Mouse (Mus musculus): ENCODE measurements around the gene Polr2g. TPM values are rescaled to one million over a fixed set of nuclear protein-coding genes. Genes with fewer than 3 reads are reported as not detected.
A peak's percentile ranks its signal among the peaks of the same experiment; 100 is the strongest.

Gene Polr2g
- total and polyA plus RNA-seq, 3 experiments, result 181 to 188 TPM; not detected in 1

GRCm38 (mm10) chr19:8817001-8817400, 18.6 kb upstream of the Polr2g start:
- H3K9ac ChIP-seq (ENCODE audit: control insufficient read depth, low read depth, low read length, poor library complexity, severe bottlenecking), result peak overlapping the region; percentile 21
- H3K79me2 ChIP-seq (ENCODE audit: control insufficient read depth, insufficient read depth, low read length, poor library complexity), result peaks cover 39% of the 10 kb centered on the region
- H3K36me3 ChIP-seq (ENCODE audit: control insufficient read depth in 1 of 2, insufficient read depth in 2 of 2, low read length in 2 of 2), result peaks cover 11 to 19% of the 10 kb centered on the region in 2 experiments; a peak in 3 of 4 replicates

DNA sequence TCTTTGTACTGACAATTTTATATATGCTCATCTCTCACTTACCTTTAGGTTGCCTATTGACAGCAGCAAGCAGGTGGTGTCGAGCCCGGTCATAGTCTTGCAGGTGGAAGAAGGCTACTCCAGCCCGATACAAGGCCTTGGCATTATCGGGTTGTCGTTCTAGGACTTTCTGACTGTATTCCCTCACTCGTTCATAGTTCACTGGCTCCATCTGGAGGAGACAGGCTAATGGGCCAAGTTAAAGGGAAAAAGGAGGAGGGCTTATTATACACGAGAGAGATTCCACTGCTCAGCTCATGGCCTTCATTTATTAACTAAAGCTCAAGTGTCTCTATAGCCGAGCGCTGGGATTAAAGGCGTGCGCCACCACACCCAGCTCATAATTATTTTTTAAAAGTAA, 17.4 kb upstream of the Polr2g start:
- Histone ChIP-seq H3K9ac (ENCODE audit: control insufficient read depth, low read depth, low read length, poor library complexity, severe bottlenecking) (no peak overlapping the region), H3K27me3 (ENCODE audit: control insufficient read depth in 1 of 2, insufficient read depth in 2 of 2, low read length in 2 of 2) (no peaks in the 10 kb centered on the region), H3K79me2 (ENCODE audit: control insufficient read depth, insufficient read depth, low read length, poor library complexity) (peaks cover 27% of the 10 kb centered on the region), H3K27ac (ENCODE audit: control insufficient read depth, low read depth, low read length) (no peak overlapping the region), H3K4me3 (ENCODE audit: control insufficient read depth in 1 of 2, insufficient read depth in 1 of 2, low read depth in 2 of 2, low read length in 2 of 2) (no peak overlapping the region), H3K4me1 (ENCODE audit: control insufficient read depth in 1 of 2, insufficient read depth in 2 of 2, low read length in 2 of 2) (peaks cover 3 to 11% of the 10 kb centered on the region in 2 experiments; a peak in 3 of 4 replicates), H3K9me3 (replicated peaks; ENCODE audit: insufficient read depth, low read length) (no peaks in the 10 kb centered on the region), H3K36me3 (ENCODE audit: control insufficient read depth in 1 of 2, insufficient read depth in 2 of 2, low read length in 2 of 2) (peaks cover 16% of the 10 kb centered on the region in 2 experiments; a peak in 3 of 4 replicates)
- TF ChIP-seq MAX (IDR thresholded peaks at IDR 0.05; ENCODE audit: low read length) (no peak), ELF1 (IDR thresholded peaks at IDR 0.05; ENCODE audit: low read depth, low read length) (no peak), ETS1 (IDR thresholded peaks at IDR 0.05; ENCODE audit: low read depth, low read length) (no peak), EP300 (IDR thresholded peaks at IDR 0.05; ENCODE audit: low read depth in 1 of 2, low read length in 2 of 2) (no peak), GATA1 (IDR thresholded peaks at IDR 0.05; ENCODE audit: low read depth, low read length) (no peak), MXI1 (IDR thresholded peaks at IDR 0.05; ENCODE audit: low read depth, low read length) (no peak), USF2 (IDR thresholded peaks at IDR 0.05; ENCODE audit: borderline replicate concordance in 1 of 2, insufficient read depth in 1 of 2, low read depth in 1 of 2, low read length in 2 of 2) (no peak), RAD21 (IDR thresholded peaks at IDR 0.05; ENCODE audit: low read depth, low read length) (no peak), UBTF (IDR thresholded peaks at IDR 0.05; ENCODE audit: borderline replicate concordance, insufficient read depth, low read depth, low read length) (no peak), TAL1 (IDR thresholded peaks at IDR 0.05; ENCODE audit: low read length) (no peak), NRF1 (IDR thresholded peaks at IDR 0.05; ENCODE audit: insufficient read depth, low read depth, low read length, poor library complexity, severe bottlenecking) (no peak), POLR2AphosphoS5 (IDR thresholded peaks at IDR 0.05; ENCODE audit: borderline replicate concordance, low read depth, low read length) (no peak), ZNF384 (IDR thresholded peaks at IDR 0.05; ENCODE audit: low read depth, low read length) (no peak)
- no peak for DNase-seq (ENCODE audit: low read depth, low spot score)

More at GRCm38 (mm10) chr19:8817001-8817400, 18.6 kb upstream of the Polr2g start:
- no peaks in the 10 kb centered on the region for H3K27me3 ChIP-seq (ENCODE audit: control insufficient read depth in 1 of 2, insufficient read depth in 2 of 2, low read length in 2 of 2)
- TF ChIP-seq ETS1 (IDR thresholded peaks at IDR 0.05; ENCODE audit: low read depth, low read length) (no peak), CTCF (IDR thresholded peaks at IDR 0.05 in 2 of 3, conservative IDR thresholded peaks at IDR 0.05 in 1 of 3; ENCODE audit: control insufficient read depth in 1 of 3, insufficient read depth in 1 of 3, low read depth in 2 of 3, low read length in 3 of 3, poor library complexity in 1 of 3, severe bottlenecking in 1 of 3) (no peak), JUND (IDR thresholded peaks at IDR 0.05; ENCODE audit: low read depth, low read length) (no peak), MAX (IDR thresholded peaks at IDR 0.05; ENCODE audit: low read length) (no peak), ZKSCAN1 (IDR thresholded peaks at IDR 0.05; ENCODE audit: low read depth, low read length) (no peak), GABPA (IDR thresholded peaks at IDR 0.05; ENCODE audit: low read depth, low read length) (no peak), KAT2A (conservative IDR thresholded peaks at IDR 0.05; ENCODE audit: low read depth, low read length) (no peak), TCF12 (IDR thresholded peaks at IDR 0.05; ENCODE audit: low read depth, low read length) (no peak), ELF1 (IDR thresholded peaks at IDR 0.05; ENCODE audit: low read depth, low read length) (no peak), GATA1 (IDR thresholded peaks at IDR 0.05; ENCODE audit: low read depth, low read length) (no peak), MEF2A (IDR thresholded peaks at IDR 0.05; ENCODE audit: extremely low read depth, insufficient replicate concordance, low read depth, low read length, poor library complexity, severe bottlenecking) (no peak), TBP (IDR thresholded peaks at IDR 0.05; ENCODE audit: low read depth, low read length) (no peak), USF2 (IDR thresholded peaks at IDR 0.05; ENCODE audit: borderline replicate concordance in 1 of 2, insufficient read depth in 1 of 2, low read depth in 1 of 2, low read length in 2 of 2) (no peak), RCOR1 (IDR thresholded peaks at IDR 0.05; ENCODE audit: low read depth, low read length) (no peak), POLR2AphosphoS2 (IDR thresholded peaks at IDR 0.05; ENCODE audit: low read length) (no peak), E2F4 (IDR thresholded peaks at IDR 0.05; ENCODE audit: borderline replicate concordance, low read depth, low read length) (no peak), MXI1 (IDR thresholded peaks at IDR 0.05; ENCODE audit: low read depth, low read length) (no peak), MAFK (IDR thresholded peaks at IDR 0.05; ENCODE audit: borderline replicate concordance, low read depth, low read length) (no peak), MAZ (IDR thresholded peaks at IDR 0.05; ENCODE audit: low read depth, low read length) (no peak)
- peak overlapping the region in 1 of 2 experiments; percentile 8; a peak in 1 of 4 replicates for H3K4me3 ChIP-seq (ENCODE audit: control insufficient read depth in 1 of 2, insufficient read depth in 1 of 2, low read depth in 2 of 2, low read length in 2 of 2)
- DNase-seq (ENCODE audit: low read depth, low spot score), result no peak
- no peak overlapping the region for H3K27ac ChIP-seq (ENCODE audit: control insufficient read depth, low read depth, low read length)
- H3K9me3 ChIP-seq (replicated peaks; ENCODE audit: insufficient read depth, low read length), result no peaks in the 10 kb centered on the region
- peaks cover 3 to 11% of the 10 kb centered on the region in 2 experiments; a peak in 3 of 4 replicates for H3K4me1 ChIP-seq (ENCODE audit: control insufficient read depth in 1 of 2, insufficient read depth in 2 of 2, low read length in 2 of 2)
